Comparison of ENCODE assay signal across 32 mouse cellular contexts in genomic region chr5:3973764-3974163, GRCm38 (mm10).
"Had no signal": no experiment of that assay in that cellular context is flagged by ENCODE, and none has a peak within 500 bp of the region (broad histone marks: within the 10 kb centered on the region; RNA-seq: fewer than 3 reads in every experiment).

No protein-coding gene starts in this region.

- DNase-seq: left cerebral cortex, postnatal 4 days; liver; liver, embryonic 13.5 days; liver, postnatal 0 days; lung, adult 18-20 months; lung, adult 2 months; lung, embryonic 14.5 days; lung, postnatal 10 days; lung, postnatal 14 days; lung, postnatal 36 days; lung, postnatal 4 days; midbrain, embryonic 14.5 days had no signal

- H3K9ac ChIP-seq: limb, embryonic 12.5 days; limb, embryonic 13.5 days; limb, embryonic 15.5 days; liver, embryonic 12.5 days; liver, embryonic 13.5 days; liver, embryonic 14.5 days; liver, embryonic 15.5 days; liver, postnatal 0 days; lung, embryonic 14.5 days; lung, embryonic 15.5 days; midbrain, embryonic 12.5 days; midbrain, embryonic 13.5 days; midbrain, embryonic 15.5 days; neural tube, embryonic 12.5 days had no signal

- ATAC-seq: liver, embryonic 12.5 days; liver, postnatal 0 days; lung, postnatal 0 days; midbrain, embryonic 13.5 days; midbrain, embryonic 15.5 days; midbrain, embryonic 16.5 days had no signal

- H3K4me3 ChIP-seq: limb, embryonic 10.5 days; limb, embryonic 12.5 days; limb, embryonic 13.5 days; limb, embryonic 15.5 days; liver, embryonic 12.5 days; liver, embryonic 13.5 days; liver, embryonic 15.5 days; lung, embryonic 15.5 days; megakaryocyte, embryonic 14.5 days; midbrain, embryonic 10.5 days; midbrain, embryonic 12.5 days; midbrain, embryonic 13.5 days; midbrain, embryonic 15.5 days; myocyte; neural tube, embryonic 12.5 days had no signal

- H3K27ac ChIP-seq: limb, embryonic 10.5 days; limb, embryonic 12.5 days; limb, embryonic 13.5 days; limb, embryonic 15.5 days; liver, embryonic 12.5 days; liver, embryonic 13.5 days; liver, embryonic 14.5 days; liver, embryonic 15.5 days; lung, embryonic 15.5 days; macrophage; midbrain, embryonic 10.5 days; midbrain, embryonic 12.5 days; midbrain, embryonic 13.5 days; midbrain, embryonic 15.5 days; neural tube, embryonic 12.5 days had no signal

- H3K9me3 ChIP-seq: limb, embryonic 10.5 days; limb, embryonic 12.5 days; limb, embryonic 13.5 days; limb, embryonic 15.5 days; liver, embryonic 12.5 days; liver, embryonic 13.5 days; liver, embryonic 15.5 days; lung, embryonic 15.5 days; megakaryocyte, embryonic 14.5 days; midbrain, embryonic 10.5 days; midbrain, embryonic 12.5 days; midbrain, embryonic 13.5 days; midbrain, embryonic 15.5 days; neural tube, embryonic 12.5 days had no signal

- H3K27me3 ChIP-seq: limb, embryonic 12.5 days; limb, embryonic 13.5 days; limb, embryonic 15.5 days; liver, embryonic 12.5 days; liver, embryonic 13.5 days; liver, embryonic 15.5 days; lung, embryonic 15.5 days; megakaryocyte, embryonic 14.5 days; midbrain, embryonic 12.5 days; midbrain, embryonic 13.5 days; midbrain, embryonic 15.5 days; neural tube, embryonic 12.5 days had no signal

- H3K4me2 ChIP-seq: limb, embryonic 12.5 days; limb, embryonic 13.5 days; limb, embryonic 15.5 days; liver, embryonic 11.5 days; liver, embryonic 12.5 days; liver, embryonic 13.5 days; liver, embryonic 15.5 days; lung, embryonic 14.5 days; lung, embryonic 15.5 days; midbrain, embryonic 11.5 days; midbrain, embryonic 12.5 days; midbrain, embryonic 13.5 days; midbrain, embryonic 15.5 days; neural tube, embryonic 12.5 days had no signal

- H3K4me1 ChIP-seq: limb, embryonic 10.5 days; limb, embryonic 12.5 days; limb, embryonic 13.5 days; limb, embryonic 15.5 days; liver, embryonic 12.5 days; liver, embryonic 13.5 days; liver, embryonic 15.5 days; lung, embryonic 15.5 days; megakaryocyte, embryonic 14.5 days; midbrain, embryonic 10.5 days; midbrain, embryonic 12.5 days; midbrain, embryonic 13.5 days; midbrain, embryonic 15.5 days; neural tube, embryonic 12.5 days had no signal
